Comparison of ENCODE assay signal across 30 mouse cellular contexts in the genomic region with DNA sequence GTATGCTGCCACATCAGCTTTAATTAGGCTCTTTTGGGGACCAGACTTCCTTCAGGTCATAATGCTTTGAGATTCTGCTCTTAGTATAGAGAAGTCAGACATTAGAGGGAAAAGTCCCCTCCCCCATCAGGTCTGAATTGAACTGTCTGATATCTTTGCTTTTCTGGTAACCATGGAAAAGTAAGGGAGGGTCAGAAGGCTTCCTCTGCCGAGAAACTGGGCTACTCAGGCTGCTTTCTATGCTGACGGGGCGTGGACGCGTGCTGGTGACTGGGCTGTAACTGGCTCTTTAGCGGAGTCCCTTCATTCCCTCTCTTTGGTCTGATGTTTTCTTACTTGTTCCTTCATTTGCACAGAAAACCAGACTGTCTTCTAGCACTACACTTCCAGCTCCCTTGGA. TPM values are rescaled to one million over a fixed set of nuclear protein-coding genes. Genes with fewer than 3 reads are reported as not detected.
DNase-seq lines count a peak whose midpoint lies in the region; ATAC-seq and TF ChIP-seq lines count a peak whose summit lies in the region.
"Had no signal": no experiment of that assay in that cellular context is flagged by ENCODE, and none has a peak within 500 bp of the region (broad histone marks: within the 10 kb centered on the region; RNA-seq: fewer than 3 reads in every experiment).

No protein-coding gene starts in this region.

- H3K4me1 ChIP-seq in lung, embryonic 15.5 days = no peaks in the 10 kb centered on the region
- peaks cover 3% of the 10 kb centered on the region in 2 experiments; a peak in 1 of 4 replicates for H3K4me1 ChIP-seq in ES-E14 (ENCODE audit: control insufficient read depth in 2 of 2, insufficient read depth in 2 of 2, low read length in 2 of 2, poor library complexity in 1 of 2)
- H3K4me1 ChIP-seq in kidney, embryonic 16.5 days (ENCODE audit: insufficient read depth, low read length) = no peaks in the 10 kb centered on the region
- H3K4me1 ChIP-seq: forebrain, embryonic 13.5 days; kidney, embryonic 15.5 days; liver, embryonic 15.5 days had no signal

- H3K27ac ChIP-seq in lung, embryonic 15.5 days = peak overlapping the region; percentile 51
- no peak overlapping the region for H3K27ac ChIP-seq in ES-E14 (ENCODE audit: insufficient read depth, low read depth, low read length, poor library complexity, severe bottlenecking)
- no peak overlapping the region for H3K27ac ChIP-seq in kidney, embryonic 16.5 days (ENCODE audit: low read length)
- H3K27ac ChIP-seq: forebrain, embryonic 13.5 days; heart, embryonic 15.5 days; hindbrain, embryonic 13.5 days; kidney, embryonic 15.5 days; limb, embryonic 12.5 days; liver, embryonic 15.5 days; midbrain, embryonic 12.5 days; neural tube, embryonic 13.5 days had no signal

- ATAC-seq in lung, embryonic 15.5 days (ENCODE audit: borderline replicate concordance, extremely low read depth, low FRiP score, low TSS enrichment) = no peak
- ATAC-seq in megakaryocyte progenitor cell, adult 5-6 weeks (replicated peaks; ENCODE audit: poor library complexity) = peak; percentile 34
- ATAC-seq in kidney, embryonic 16.5 days (ENCODE audit: low FRiP score, low TSS enrichment) = no peak
- ATAC-seq: activated CD4-positive, CD25-positive, alpha-beta regulatory T cell, adult 4 months; forebrain, embryonic 13.5 days; Patski had no signal

- no peaks in the 10 kb centered on the region for H3K9me3 ChIP-seq in lung, embryonic 15.5 days
- no peaks in the 10 kb centered on the region for H3K9me3 ChIP-seq in ES-E14 (ENCODE audit: control insufficient read depth, insufficient read depth, low read depth, low read length)
- H3K9me3 ChIP-seq in kidney, embryonic 16.5 days (ENCODE audit: low read length) = no peaks in the 10 kb centered on the region
- H3K9me3 ChIP-seq: forebrain, embryonic 13.5 days; G1E; heart, embryonic 15.5 days; hindbrain, embryonic 13.5 days; kidney, embryonic 15.5 days; limb, embryonic 12.5 days; liver, embryonic 15.5 days; midbrain, embryonic 12.5 days; neural tube, embryonic 13.5 days had no signal

- no peak overlapping the region for H3K4me3 ChIP-seq in lung, embryonic 15.5 days
- no peak overlapping the region for H3K4me3 ChIP-seq in ES-E14 (ENCODE audit: insufficient read depth in 1 of 2, low read depth in 1 of 2, low read length in 2 of 2, poor library complexity in 1 of 2, severe bottlenecking in 1 of 2)
- no peak overlapping the region for H3K4me3 ChIP-seq in kidney, embryonic 16.5 days (ENCODE audit: low read length)
- H3K4me3 ChIP-seq: forebrain, embryonic 13.5 days; heart, embryonic 15.5 days; hindbrain, embryonic 13.5 days; kidney, embryonic 15.5 days; limb, embryonic 12.5 days; liver, embryonic 15.5 days; midbrain, embryonic 12.5 days; neural tube, embryonic 13.5 days had no signal

- H3K36me3 ChIP-seq in lung, embryonic 15.5 days = no peaks in the 10 kb centered on the region; the same call in 1 of the 2 replicates
- H3K36me3 ChIP-seq in ES-E14 (ENCODE audit: control insufficient read depth, insufficient read depth, low read length, poor library complexity, severe bottlenecking) = no peaks in the 10 kb centered on the region
- peaks cover 8% of the 10 kb centered on the region for H3K36me3 ChIP-seq in kidney, embryonic 16.5 days (ENCODE audit: insufficient read depth, low read length)
- H3K36me3 ChIP-seq: heart, embryonic 15.5 days; liver, embryonic 15.5 days had no signal

- no peak overlapping the region for H3K4me2 ChIP-seq in lung, embryonic 15.5 days
- H3K4me2 ChIP-seq in kidney, embryonic 16.5 days (replicated peaks; ENCODE audit: low read depth, low read length) = no peak overlapping the region
- H3K4me2 ChIP-seq: forebrain, embryonic 13.5 days; heart, embryonic 15.5 days; hindbrain, embryonic 13.5 days; kidney, embryonic 15.5 days; limb, embryonic 12.5 days; liver, embryonic 15.5 days; midbrain, embryonic 12.5 days; neural tube, embryonic 13.5 days had no signal

- intact Hi-C loops in left cerebral cortex, postnatal 4 days (cut with DNase I) = no loop called here

- no peak for DNase-seq in lung, postnatal 14 days
- no peak for DNase-seq in ES-E14 (ENCODE audit: low read depth, low spot score)
- DNase-seq in R1 (ENCODE audit: low read depth, low spot score) = peak; percentile 51
- no peak for DNase-seq in left cerebral cortex, postnatal 4 days
- no peak for DNase-seq in urinary bladder, postnatal 25 days (ENCODE audit: low spot score)
- DNase-seq: adrenal gland, adult 2 months; adrenal gland, postnatal 36 days; B cell, adult 2 months; cerebellum, adult 2 months; cerebellum, postnatal 14 days; gastrocnemius, postnatal 10 days; heart, postnatal 36 days; kidney, adult 18-20 months; right cerebral cortex, postnatal 4 days; thymus, adult 2 months; thymus, postnatal 4 days had no signal

- H3K9ac ChIP-seq in lung, embryonic 15.5 days = no peak overlapping the region
- H3K9ac ChIP-seq in ES-E14 (ENCODE audit: insufficient read depth, low read depth, low read length, poor library complexity, severe bottlenecking) = 0 out of 2 replicates have a peak overlapping the region, but pooled peaks have one; percentile 2
- H3K9ac ChIP-seq in kidney, embryonic 16.5 days (replicated peaks; ENCODE audit: low read length) = no peak overlapping the region
- H3K9ac ChIP-seq: forebrain, embryonic 13.5 days; heart, embryonic 15.5 days; hindbrain, embryonic 13.5 days; kidney, embryonic 15.5 days; limb, embryonic 12.5 days; liver, embryonic 15.5 days; midbrain, embryonic 12.5 days; neural tube, embryonic 13.5 days had no signal

- in situ Hi-C loops in ES-E14 (cut with MboI; ENCODE audit: low sequenced_read_pairs in 2 of 2, unreplicated experiment in 2 of 2) = no loop called here

- WGBS in lung, embryonic 15.5 days = 60% methylated on average over 6 of the region's 6 CpGs
- 65% methylated on average over 6 of the region's 6 CpGs for WGBS in kidney, embryonic 16.5 days

- H3K27me3 ChIP-seq in lung, embryonic 15.5 days = no peaks in the 10 kb centered on the region
- H3K27me3 ChIP-seq in kidney, embryonic 16.5 days (ENCODE audit: insufficient read depth, low read length) = no peaks in the 10 kb centered on the region
- H3K27me3 ChIP-seq: forebrain, embryonic 13.5 days; heart, embryonic 15.5 days; hindbrain, embryonic 13.5 days; kidney, embryonic 15.5 days; limb, embryonic 12.5 days; liver, embryonic 15.5 days; midbrain, embryonic 12.5 days; neural tube, embryonic 13.5 days; Patski had no signal

TF ChIP-seq in ES-E14, 5 proteins besides CTCF, POLR2A, EP300 and RAD21:
- TF ChIP-seq ZC3H11A (IDR thresholded peaks at IDR 0.05; ENCODE audit: borderline replicate concordance, low read depth, low read length) = no peak
- no peak for TF ChIP-seq MAFK (IDR thresholded peaks at IDR 0.05; ENCODE audit: insufficient read depth, low read depth, low read length)
- TF ChIP-seq CHD2 (IDR thresholded peaks at IDR 0.05; ENCODE audit: low read depth, low read length) = no peak
- TF ChIP-seq ZNF384 (IDR thresholded peaks at IDR 0.05; ENCODE audit: low read depth, low read length) = no peak
- no peak for TF ChIP-seq HCFC1 (IDR thresholded peaks at IDR 0.05; ENCODE audit: borderline replicate concordance, insufficient read depth, low read length)

RNA-seq across cellular contexts. Expression of a gene that starts 13.9 kb away (rescaled TPM):
- polyA plus RNA-seq in lung, embryonic 15.5 days (2015; fragmentation: Nextera tagmentation; extraction: Ambion mirVana) = 2.6 and 3.0 TPM in 2 replicates
- 7.0 and 10.3 TPM in 2 replicates for total RNA-seq in ES-E14 (2012; rRNA removed)
- 3.2 and 4.0 TPM in 2 replicates for total RNA-seq in megakaryocyte progenitor cell, adult 5-6 weeks (2015)
- 2.3 and 5.7 TPM in 2 replicates for total RNA-seq in megakaryocyte progenitor cell, adult 5-6 weeks (2017)
- 3.2 and 4.0 TPM in 2 replicates for polyA plus RNA-seq in kidney, embryonic 16.5 days (2015; fragmentation: Nextera tagmentation; extraction: Ambion mirVana)
- 10 to 100 TPM; 81.6 to 85.0 TPM for total RNA-seq in left cerebral cortex, postnatal 4 days (2021)

RNA-seq across cellular contexts. Expression of a gene that starts 40.9 kb away (rescaled TPM):
- polyA plus RNA-seq in lung, embryonic 15.5 days (2015; fragmentation: Nextera tagmentation; extraction: Ambion mirVana) = 20.0 and 21.2 TPM in 2 replicates
- 7.2 and 12.6 TPM in 2 replicates for total RNA-seq in ES-E14 (2012; rRNA removed)
- total RNA-seq in megakaryocyte progenitor cell, adult 5-6 weeks (2015) = 2.6 and 5.0 TPM in 2 replicates
- total RNA-seq in megakaryocyte progenitor cell, adult 5-6 weeks (2017) = 1.7 and 5.4 TPM in 2 replicates
- polyA plus RNA-seq in kidney, embryonic 16.5 days (2015; fragmentation: Nextera tagmentation; extraction: Ambion mirVana) = 24.7 and 25.2 TPM in 2 replicates
- 10 to 100 TPM; 10.2 to 11.1 TPM for total RNA-seq in left cerebral cortex, postnatal 4 days (2021)

RNA-seq across cellular contexts. Expression of a gene that starts 40.9 kb away (rescaled TPM):
- 2.1 and 3.1 TPM in 2 replicates for polyA plus RNA-seq in lung, embryonic 15.5 days (2015; fragmentation: Nextera tagmentation; extraction: Ambion mirVana)
- total RNA-seq in ES-E14 (2012; rRNA removed) = 2.9 and 7.3 TPM in 2 replicates
- total RNA-seq in megakaryocyte progenitor cell, adult 5-6 weeks (2015) = 2.2 and 4.1 TPM in 2 replicates
- 0.50 and 0.51 TPM in 2 replicates for total RNA-seq in megakaryocyte progenitor cell, adult 5-6 weeks (2017)
- polyA plus RNA-seq in kidney, embryonic 16.5 days (2015; fragmentation: Nextera tagmentation; extraction: Ambion mirVana) = 4.0 and 6.0 TPM in 2 replicates
- 1 to 10 TPM; 3.7 to 5.4 TPM for total RNA-seq in left cerebral cortex, postnatal 4 days (2021)

RNA-seq across cellular contexts. Expression of a gene that starts 46.8 kb away (rescaled TPM):
- 1.0 and 1.3 TPM in 2 replicates for polyA plus RNA-seq in lung, embryonic 15.5 days (2015; fragmentation: Nextera tagmentation; extraction: Ambion mirVana)
- total RNA-seq in ES-E14 (2012; rRNA removed) = 2.7 and 6.3 TPM in 2 replicates
- total RNA-seq in megakaryocyte progenitor cell, adult 5-6 weeks (2015) = 1.2 and 1.4 TPM in 2 replicates
- 0.51 and 3.7 TPM in 2 replicates for total RNA-seq in megakaryocyte progenitor cell, adult 5-6 weeks (2017)
- 2.0 and 2.6 TPM in 2 replicates for polyA plus RNA-seq in kidney, embryonic 16.5 days (2015; fragmentation: Nextera tagmentation; extraction: Ambion mirVana)
- 1 to 10 TPM; 7.1 to 8.1 TPM for total RNA-seq in left cerebral cortex, postnatal 4 days (2021)
